Mouse (Mus musculus): ENCODE data around the gene Cacna1b. TPM values are rescaled to one million over a fixed set of nuclear protein-coding genes. Genes with fewer than 3 reads are reported as not detected.
A peak's percentile ranks its signal among the peaks of the same experiment; 100 is the strongest.

The Cacna1b gene
- total RNA-seq, 1 experiment = 2.4 TPM

GRCm38 (mm10) chr2:24680176-24680575 is 82.8 kb downstream of the Cacna1b start:
- H3K36me3 ChIP-seq (ENCODE audit: control insufficient read depth, insufficient read depth, low read length, poor library complexity, severe bottlenecking) = no peaks in the 10 kb centered on the region
- TF ChIP-seq HCFC1 (IDR thresholded peaks at IDR 0.05; ENCODE audit: borderline replicate concordance, insufficient read depth, low read length) (no peak), ZNF384 (IDR thresholded peaks at IDR 0.05; ENCODE audit: low read depth, low read length) (no peak), CHD2 (IDR thresholded peaks at IDR 0.05; ENCODE audit: low read depth, low read length) (no peak), MAFK (IDR thresholded peaks at IDR 0.05; ENCODE audit: insufficient read depth, low read depth, low read length) (no peak), ZC3H11A (IDR thresholded peaks at IDR 0.05; ENCODE audit: borderline replicate concordance, low read depth, low read length) (no peak)
- no peak for DNase-seq (ENCODE audit: low read depth, low spot score)
- no peak overlapping the region for H3K27ac ChIP-seq (ENCODE audit: insufficient read depth, low read depth, low read length, poor library complexity, severe bottlenecking)
- no peak overlapping the region for H3K9ac ChIP-seq (ENCODE audit: insufficient read depth, low read depth, low read length, poor library complexity, severe bottlenecking)
- H3K4me3 ChIP-seq (ENCODE audit: insufficient read depth in 1 of 2, low read depth in 1 of 2, low read length in 2 of 2, poor library complexity in 1 of 2, severe bottlenecking in 1 of 2) = no peak overlapping the region
- in situ Hi-C loops (cut with MboI; ENCODE audit: low sequenced_read_pairs in 2 of 2, unreplicated experiment in 2 of 2) = no loop called here
- H3K4me1 ChIP-seq (ENCODE audit: control insufficient read depth in 2 of 2, insufficient read depth in 2 of 2, low read length in 2 of 2, poor library complexity in 1 of 2) = peaks cover 0 to 6% of the 10 kb centered on the region in 2 experiments; a peak in 1 of 4 replicates
- no peaks in the 10 kb centered on the region for H3K9me3 ChIP-seq (ENCODE audit: control insufficient read depth, insufficient read depth, low read depth, low read length)

- in situ Hi-C loops (cut with MboI; ENCODE audit: low sequenced_read_pairs in 2 of 2, unreplicated experiment in 2 of 2) = no loop called here
- no peaks in the 10 kb centered on the region for H3K9me3 ChIP-seq (ENCODE audit: control insufficient read depth, insufficient read depth, low read depth, low read length)
- TF ChIP-seq ZNF384 (IDR thresholded peaks at IDR 0.05; ENCODE audit: low read depth, low read length) (no peak), ZC3H11A (IDR thresholded peaks at IDR 0.05; ENCODE audit: borderline replicate concordance, low read depth, low read length) (no peak), MAFK (IDR thresholded peaks at IDR 0.05; ENCODE audit: insufficient read depth, low read depth, low read length) (no peak), CHD2 (IDR thresholded peaks at IDR 0.05; ENCODE audit: low read depth, low read length) (no peak), HCFC1 (IDR thresholded peaks at IDR 0.05; ENCODE audit: borderline replicate concordance, insufficient read depth, low read length) (no peak)
- peaks cover 0 to 6% of the 10 kb centered on the region in 2 experiments; a peak in 1 of 4 replicates for H3K4me1 ChIP-seq (ENCODE audit: control insufficient read depth in 2 of 2, insufficient read depth in 2 of 2, low read length in 2 of 2, poor library complexity in 1 of 2)
- H3K27ac ChIP-seq (ENCODE audit: insufficient read depth, low read depth, low read length, poor library complexity, severe bottlenecking) = no peak overlapping the region; the same call in 1 of the 2 replicates
- DNase-seq (ENCODE audit: low read depth, low spot score) = peak; percentile 45
- H3K9ac ChIP-seq (ENCODE audit: insufficient read depth, low read depth, low read length, poor library complexity, severe bottlenecking) = peak overlapping the region; percentile 8; the same call in 1 of the 2 replicates
- no peaks in the 10 kb centered on the region for H3K36me3 ChIP-seq (ENCODE audit: control insufficient read depth, insufficient read depth, low read length, poor library complexity, severe bottlenecking)
- peak overlapping the region in 1 of 2 experiments; percentile 40; a peak in 2 of 4 replicates for H3K4me3 ChIP-seq (ENCODE audit: insufficient read depth in 1 of 2, low read depth in 1 of 2, low read length in 2 of 2, poor library complexity in 1 of 2, severe bottlenecking in 1 of 2)
These were observed 83.8 kb downstream of the Cacna1b start for GRCm38 (mm10) chr2:24679012-24679651.

- H3K4me1 ChIP-seq (ENCODE audit: control insufficient read depth in 2 of 2, insufficient read depth in 2 of 2, low read length in 2 of 2, poor library complexity in 1 of 2) = peaks cover 0 to 6% of the 10 kb centered on the region in 2 experiments; a peak in 1 of 4 replicates
- TF ChIP-seq ZC3H11A (IDR thresholded peaks at IDR 0.05; ENCODE audit: borderline replicate concordance, low read depth, low read length) (no peak), HCFC1 (IDR thresholded peaks at IDR 0.05; ENCODE audit: borderline replicate concordance, insufficient read depth, low read length) (no peak), ZNF384 (IDR thresholded peaks at IDR 0.05; ENCODE audit: low read depth, low read length) (no peak), CHD2 (IDR thresholded peaks at IDR 0.05; ENCODE audit: low read depth, low read length) (no peak), MAFK (IDR thresholded peaks at IDR 0.05; ENCODE audit: insufficient read depth, low read depth, low read length) (no peak)
- DNase-seq (ENCODE audit: low read depth, low spot score) = no peak
- H3K4me3 ChIP-seq (ENCODE audit: insufficient read depth in 1 of 2, low read depth in 1 of 2, low read length in 2 of 2, poor library complexity in 1 of 2, severe bottlenecking in 1 of 2) = peak overlapping the region in 1 of 2 experiments; percentile 40; a peak in 1 of 4 replicates
- no peaks in the 10 kb centered on the region for H3K9me3 ChIP-seq (ENCODE audit: control insufficient read depth, insufficient read depth, low read depth, low read length)
- no peak overlapping the region; the same call in 1 of the 2 replicates for H3K27ac ChIP-seq (ENCODE audit: insufficient read depth, low read depth, low read length, poor library complexity, severe bottlenecking)
- H3K36me3 ChIP-seq (ENCODE audit: control insufficient read depth, insufficient read depth, low read length, poor library complexity, severe bottlenecking) = no peaks in the 10 kb centered on the region
- peak overlapping the region; percentile 6; the same call in 1 of the 2 replicates for H3K9ac ChIP-seq (ENCODE audit: insufficient read depth, low read depth, low read length, poor library complexity, severe bottlenecking)
- in situ Hi-C loops (cut with MboI; ENCODE audit: low sequenced_read_pairs in 2 of 2, unreplicated experiment in 2 of 2) = no loop called here
These were observed 84.4 kb downstream of the Cacna1b start for GRCm38 (mm10) chr2:24678538-24678937.

GRCm38 (mm10) chr2:24678110-24678509 is 84.8 kb downstream of the Cacna1b start:
- DNase-seq (ENCODE audit: low read depth, low spot score) = no peak
- Histone ChIP-seq H3K9me3 (ENCODE audit: control insufficient read depth, insufficient read depth, low read depth, low read length) (no peaks in the 10 kb centered on the region), H3K36me3 (ENCODE audit: control insufficient read depth, insufficient read depth, low read length, poor library complexity, severe bottlenecking) (no peaks in the 10 kb centered on the region), H3K9ac (ENCODE audit: insufficient read depth, low read depth, low read length, poor library complexity, severe bottlenecking) (no peak overlapping the region), H3K4me1 (ENCODE audit: control insufficient read depth in 2 of 2, insufficient read depth in 2 of 2, low read length in 2 of 2, poor library complexity in 1 of 2) (peaks cover 0 to 6% of the 10 kb centered on the region in 2 experiments; a peak in 1 of 4 replicates), H3K27ac (ENCODE audit: insufficient read depth, low read depth, low read length, poor library complexity, severe bottlenecking) (no peak overlapping the region), H3K4me3 (ENCODE audit: insufficient read depth in 1 of 2, low read depth in 1 of 2, low read length in 2 of 2, poor library complexity in 1 of 2, severe bottlenecking in 1 of 2) (no peak overlapping the region)
- in situ Hi-C loops (cut with MboI; ENCODE audit: low sequenced_read_pairs in 2 of 2, unreplicated experiment in 2 of 2) = no loop called here
- no peak for TF ChIP-seq ZC3H11A (IDR thresholded peaks at IDR 0.05; ENCODE audit: borderline replicate concordance, low read depth, low read length)
- no peak for TF ChIP-seq HCFC1 (IDR thresholded peaks at IDR 0.05; ENCODE audit: borderline replicate concordance, insufficient read depth, low read length)
- TF ChIP-seq ZNF384 (IDR thresholded peaks at IDR 0.05; ENCODE audit: low read depth, low read length) = no peak
- no peak for TF ChIP-seq MAFK (IDR thresholded peaks at IDR 0.05; ENCODE audit: insufficient read depth, low read depth, low read length)
- no peak for TF ChIP-seq CHD2 (IDR thresholded peaks at IDR 0.05; ENCODE audit: low read depth, low read length)

All from ES-E14 (cell line).